Mouse (Mus musculus) small intestine, adult 2 months (tissue): ENCODE measurements around the gene Kazald1. TPM values are rescaled to one million over a fixed set of nuclear protein-coding genes. Genes with fewer than 3 reads are reported as not detected.
A peak's percentile ranks its signal among the peaks of the same experiment; 100 is the strongest.

Experiments used
- H3K27ac ChIP-seq: fragments of 200-500 bp; 2 replicates; pipeline ENCODE4 v1.5.1; 2012; ENCODE audit warnings: low read depth, low read length, control low read depth, inconsistent platforms; ENCODE audit not compliant: insufficient read depth
- H3K27me3 ChIP-seq: fragments of 200-500 bp; 2 replicates; pipeline ENCODE4 v1.6.1; 2012; ENCODE audit warnings: mild to moderate bottlenecking, moderate library complexity, low read length, inconsistent platforms; ENCODE audit not compliant: control insufficient read depth, insufficient read depth
- H3K36me3 ChIP-seq: fragments of 200-500 bp; 2 replicates; pipeline ENCODE4 v1.6.1; 2012; ENCODE audit warnings: mild to moderate bottlenecking, low read length, control low read depth, inconsistent platforms; ENCODE audit not compliant: control insufficient read depth, insufficient read depth
- H3K4me1 ChIP-seq: fragments of 200-500 bp; 2 replicates; pipeline ENCODE4 v1.6.1; 2012; ENCODE audit warnings: low read length, inconsistent platforms, mixed read lengths; ENCODE audit not compliant: control insufficient read depth, insufficient read depth, insufficient read length
- H3K4me3 ChIP-seq: fragments of 200-500 bp; 2 replicates; pipeline ENCODE4 v1.5.1; 2012; ENCODE audit warnings: low read depth, mild to moderate bottlenecking, control low read depth, inconsistent platforms, low read length, moderate library complexity
- CTCF ChIP-seq: fragments of 200-500 bp; IDR thresholded peaks from 2 replicates; pipeline ENCODE4 v1.5.1; 2012; ENCODE audit warnings: low read depth, mild to moderate bottlenecking, control low read depth, inconsistent platforms, low read length, moderate library complexity, mixed read lengths; ENCODE audit not compliant: insufficient replicate concordance, insufficient read length; ENCODE audit errors: extremely low read depth
- POLR2A ChIP-seq: fragments of 200-500 bp; IDR thresholded peaks from 2 replicates; pipeline ENCODE4 v1.6.1; 2012; ENCODE audit warnings: low read depth, mild to moderate bottlenecking, control low read depth, inconsistent platforms, low read length, moderate library complexity
- WGBS: fragments of 180-500 bp; shearing (Covaris S2); methylation state at CpG from one replicate; pipeline ENCODE4 v1.1.7; 2018; 5-methylcytosine and 5-hydroxymethylcytosine counted together
- polyA plus RNA-seq: library from polyadenylated mRNA; depleted of rRNA; stranded (reverse); fragments of >200 nt; gene quantifications from 2 replicates; pipeline ENCODE4 v1.2.3, GENCODE M21; 2012

Kazald1 gene
- polyA plus RNA-seq, 1 experiment: 2.2 TPM

DNA sequence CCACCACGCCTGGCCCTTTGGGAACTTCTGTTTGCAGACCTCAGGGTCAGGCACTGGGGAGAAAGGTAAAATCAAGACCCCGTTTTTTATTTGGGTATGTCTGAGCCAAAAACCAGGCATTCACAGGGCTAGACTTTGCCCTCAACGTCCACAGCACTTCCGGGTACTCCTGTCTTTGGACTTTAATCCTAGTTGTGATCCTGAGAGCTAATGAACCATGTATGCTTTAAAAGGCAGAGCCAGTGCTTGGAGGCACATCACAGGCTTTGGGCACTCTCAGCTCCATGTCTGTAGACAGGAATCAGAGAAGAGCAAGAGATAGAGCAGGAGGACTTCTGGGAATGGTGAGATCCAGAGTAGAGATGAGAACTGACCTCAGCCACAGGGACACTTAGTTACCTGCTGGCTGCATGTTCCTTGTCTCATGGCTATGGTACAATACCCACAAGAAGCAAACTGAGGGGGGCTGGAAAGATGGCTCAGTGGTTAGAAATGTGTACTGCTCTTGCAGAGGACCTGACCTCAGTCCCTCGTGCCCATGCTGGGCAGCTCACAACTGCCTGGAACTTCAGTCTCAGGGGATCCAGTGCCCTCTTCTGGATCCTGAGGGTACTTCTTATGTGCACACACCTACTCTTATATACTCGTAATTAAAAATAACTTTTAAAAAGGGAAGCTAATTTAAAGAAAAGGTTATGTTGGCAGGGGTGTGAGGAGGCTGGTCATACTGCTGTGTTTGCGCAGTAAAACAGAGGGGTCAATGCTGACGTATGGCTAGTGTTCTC, 25.6 kb downstream of the Kazald1 start:
- no peak overlapping the region for H3K27ac ChIP-seq
- 50% methylated on average over 8 of the region's 8 CpGs for WGBS
- no peak overlapping the region for H3K4me3 ChIP-seq
- H3K4me1 ChIP-seq: peaks cover 5% of the 10 kb centered on the region; the same call in 1 of the 2 replicates
- no peaks in the 10 kb centered on the region; the same call in 1 of the 2 replicates for H3K27me3 ChIP-seq
- no peaks in the 10 kb centered on the region for H3K36me3 ChIP-seq
- TF ChIP-seq CTCF (peak; percentile 9; the same call in 1 of the 2 replicates), POLR2A (no peak)

DNA sequence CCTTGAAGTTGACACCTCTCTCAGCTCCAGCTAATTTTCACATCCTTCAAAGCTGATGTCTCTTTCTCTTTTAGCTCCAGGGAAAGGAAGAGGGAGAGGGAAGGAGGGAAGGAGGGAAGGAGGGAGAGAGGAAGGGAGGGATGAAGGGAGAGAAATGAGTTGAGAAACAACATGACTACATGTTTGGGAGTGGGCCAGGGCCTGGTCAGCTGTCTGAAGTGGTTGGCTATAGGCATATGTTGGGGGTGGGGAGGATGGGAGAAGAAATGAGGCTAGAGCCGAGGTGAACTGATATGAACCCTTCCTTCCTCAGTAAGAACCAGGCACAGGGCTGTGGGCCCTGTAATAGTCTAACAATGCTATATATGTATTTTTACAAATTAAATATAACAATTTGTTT, 30.6 kb downstream of the Kazald1 start:
- 22% methylated on average over 1 of the region's 1 CpGs for WGBS
- H3K27me3 ChIP-seq: no peaks in the 10 kb centered on the region; the same call in 1 of the 2 replicates
- H3K4me3 ChIP-seq: no peak overlapping the region
- H3K4me1 ChIP-seq: peaks cover 3% of the 10 kb centered on the region; the same call in 1 of the 2 replicates
- no peak for TF ChIP-seq CTCF
- TF ChIP-seq POLR2A: no peak
- no peak overlapping the region for H3K27ac ChIP-seq
- no peaks in the 10 kb centered on the region for H3K36me3 ChIP-seq

DNA sequence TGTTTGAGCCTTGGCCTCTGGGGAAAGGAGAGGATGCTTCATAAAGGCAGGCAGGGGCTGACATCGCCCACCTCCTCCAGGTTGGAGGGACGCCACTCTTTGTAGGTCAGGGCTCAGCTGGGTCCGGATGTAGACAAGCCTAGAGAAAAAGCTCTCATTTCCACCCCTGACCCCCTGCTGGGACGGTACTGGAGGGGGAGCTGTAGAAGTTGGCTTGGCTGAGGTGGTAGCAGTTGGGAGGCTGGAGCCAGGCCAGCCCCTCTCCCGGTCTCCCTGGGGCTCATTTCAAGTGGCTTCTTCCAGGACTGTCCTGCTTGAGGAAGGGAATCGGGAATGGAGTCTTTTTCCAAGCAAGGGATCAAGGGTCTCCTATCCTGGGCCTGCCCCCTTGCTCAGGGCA, 31.6 kb downstream of the Kazald1 start:
- 38% methylated on average over 6 of the region's 6 CpGs for WGBS
- H3K4me3 ChIP-seq: no peak overlapping the region
- no peaks in the 10 kb centered on the region for H3K4me1 ChIP-seq
- no peak for TF ChIP-seq POLR2A
- TF ChIP-seq CTCF: no peak
- no peak overlapping the region for H3K27ac ChIP-seq
- H3K36me3 ChIP-seq: no peaks in the 10 kb centered on the region
- no peaks in the 10 kb centered on the region; the same call in 1 of the 2 replicates for H3K27me3 ChIP-seq

DNA sequence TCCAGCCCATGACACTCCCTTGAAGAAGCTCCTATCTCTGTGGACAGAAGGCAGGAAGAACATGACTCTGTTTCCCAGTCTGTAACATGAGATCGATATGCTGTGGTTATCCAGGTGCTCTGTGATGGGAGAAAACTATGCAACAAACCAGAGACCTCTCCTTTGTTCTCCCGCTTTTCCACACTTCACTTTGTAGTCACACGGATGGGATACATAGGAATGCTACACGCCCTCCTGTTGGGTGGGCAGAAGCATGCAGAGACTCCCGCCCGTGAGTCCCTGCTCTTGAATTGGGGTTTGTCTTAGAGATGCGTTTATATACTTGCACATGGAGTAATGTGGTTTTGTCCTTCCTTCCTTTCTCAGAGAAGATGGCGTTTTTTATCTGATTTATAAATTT, 35.6 kb downstream of the Kazald1 start:
- H3K4me3 ChIP-seq: no peak overlapping the region
- H3K27me3 ChIP-seq: peaks cover 6% of the 10 kb centered on the region
- WGBS: 50% methylated on average over 8 of the region's 8 CpGs
- TF ChIP-seq POLR2A (no peak), CTCF (no peak)
- H3K36me3 ChIP-seq: no peaks in the 10 kb centered on the region
- no peaks in the 10 kb centered on the region for H3K4me1 ChIP-seq
- H3K27ac ChIP-seq: no peak overlapping the region

DNA sequence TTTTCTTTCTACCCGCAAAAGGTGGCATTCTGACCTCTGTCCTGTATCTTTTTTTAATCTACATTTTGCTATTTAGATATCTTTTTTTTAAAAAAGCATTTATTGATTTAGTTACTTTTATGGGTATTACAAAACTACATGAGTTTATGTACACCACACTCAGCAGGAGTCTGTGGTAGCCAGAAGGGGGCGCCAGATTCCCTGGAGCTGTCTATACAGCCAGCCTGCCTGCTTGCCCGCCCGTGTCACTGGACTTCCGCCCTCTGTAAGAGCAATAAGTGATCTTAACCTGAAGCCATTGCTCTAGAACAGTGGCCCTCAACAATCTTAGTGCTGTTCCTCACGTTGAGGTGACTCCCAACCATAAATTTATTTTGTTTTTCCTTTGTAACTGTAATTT, 37.4 kb downstream of the Kazald1 start:
- Histone ChIP-seq H3K27ac (no peak overlapping the region), H3K36me3 (no peaks in the 10 kb centered on the region), H3K27me3 (peaks cover 6% of the 10 kb centered on the region), H3K4me1 (no peaks in the 10 kb centered on the region), H3K4me3 (no peak overlapping the region)
- TF ChIP-seq POLR2A (no peak), CTCF (no peak)
- whole genome bisulfite sequencing: 82% methylated on average over 6 of the region's 6 CpGs

DNA sequence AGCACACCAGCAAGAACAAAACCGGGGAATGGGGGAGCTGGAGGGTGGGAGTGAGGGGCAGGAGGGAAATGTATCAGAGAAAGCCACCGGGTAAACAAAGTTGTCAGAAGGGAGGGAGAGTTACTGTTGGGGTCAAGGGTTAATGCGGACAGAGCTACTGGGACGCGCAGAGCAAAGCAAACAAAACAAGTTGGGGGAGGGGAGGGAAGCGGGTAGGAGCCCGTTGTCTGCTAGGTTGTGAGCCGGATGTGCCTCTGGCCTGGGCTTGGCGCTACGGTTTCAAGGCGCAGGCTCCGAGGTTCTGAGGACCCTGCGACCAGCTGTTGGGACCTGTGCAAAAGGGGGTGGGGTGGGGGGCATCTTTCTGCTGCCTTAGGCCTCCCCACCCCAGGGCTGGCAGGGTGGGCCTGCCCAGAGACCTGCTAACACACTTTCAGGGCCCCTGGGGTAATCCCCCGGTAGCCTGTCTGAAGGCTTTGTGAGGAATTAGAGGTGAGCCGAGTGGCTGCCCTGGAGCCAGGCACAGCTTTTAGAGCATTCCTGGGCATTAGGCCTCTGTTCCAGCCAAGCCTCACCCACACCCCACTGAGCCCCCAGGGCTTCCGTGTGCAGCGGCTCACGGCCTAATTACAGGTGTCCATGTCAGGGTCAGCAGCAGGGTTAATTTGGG, 38.9 kb downstream of the Kazald1 start:
- Histone ChIP-seq H3K27me3 (peaks cover 6% of the 10 kb centered on the region), H3K36me3 (no peaks in the 10 kb centered on the region), H3K27ac (no peak overlapping the region), H3K4me1 (no peaks in the 10 kb centered on the region), H3K4me3 (no peak overlapping the region)
- 15% methylated on average over 18 of the region's 18 CpGs for WGBS
- no peak for TF ChIP-seq POLR2A

DNA sequence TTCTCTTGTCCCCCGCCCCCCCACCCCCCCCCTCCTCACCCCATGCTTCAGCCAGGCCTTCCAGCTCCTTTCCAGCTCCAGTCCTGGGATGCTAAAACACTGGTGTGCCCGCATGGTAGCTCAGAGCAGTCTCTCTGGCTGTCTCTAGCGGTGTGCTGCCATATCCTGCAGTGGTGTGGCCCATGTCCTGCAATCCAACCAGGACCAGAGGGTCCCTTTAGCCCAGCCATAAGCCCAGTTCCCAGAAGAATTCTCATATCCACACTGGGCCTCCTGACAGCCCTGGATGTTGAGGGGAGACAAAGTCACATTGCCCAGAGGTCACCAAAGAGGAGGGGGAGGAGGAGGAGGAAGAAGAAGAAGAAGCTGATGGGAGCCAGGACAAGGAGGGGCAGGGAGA, 39.7 kb downstream of the Kazald1 start:
- TF ChIP-seq POLR2A (no peak), CTCF (no peak)
- WGBS: 70% methylated on average over 3 of the region's 3 CpGs
- H3K27ac ChIP-seq: no peak overlapping the region
- H3K36me3 ChIP-seq: no peaks in the 10 kb centered on the region
- H3K4me1 ChIP-seq: no peaks in the 10 kb centered on the region
- peaks cover 6% of the 10 kb centered on the region for H3K27me3 ChIP-seq
- H3K4me3 ChIP-seq: no peak overlapping the region
